Mouse (Mus musculus) heart, embryonic 13.5 days (tissue): ENCODE data around the gene Nepn. TPM values are rescaled to one million over a fixed set of nuclear protein-coding genes. Genes with fewer than 3 reads are reported as not detected.

Experiments
- ATAC-seq: fragments of 200-750 bp; cut with Nextera tagmentation; 2 replicates; pipeline ENCODE4 v1.8.0; 2017; ENCODE audit warnings: moderate TSS enrichment; ENCODE audit not compliant: insufficient number of reproducible peaks, low FRiP score, low TSS enrichment; ENCODE audit errors: extremely low read depth
- H3K27ac ChIP-seq: fragments of 300-500 bp; sonication (generic); replicated peaks from 2 replicates; pipeline ENCODE4 v1.5.1; 2015; ENCODE audit warnings: moderate library complexity, mild to moderate bottlenecking, inconsistent platforms
- H3K27me3 ChIP-seq: fragments of 300-500 bp; sonication (generic); replicated peaks from 2 replicates; pipeline ENCODE4 v1.6.1; 2015; ENCODE audit warnings: mild to moderate bottlenecking, inconsistent platforms
- H3K36me3 ChIP-seq: fragments of 300-500 bp; sonication (generic); 2 replicates; pipeline ENCODE4 v1.6.1; 2015; ENCODE audit warnings: mild to moderate bottlenecking, inconsistent platforms
- H3K4me1 ChIP-seq: fragments of 300-500 bp; sonication (generic); 2 replicates; pipeline ENCODE4 v1.6.1; 2015; ENCODE audit warnings: inconsistent platforms
- H3K4me2 ChIP-seq: fragments of 300-500 bp; sonication (generic); 2 replicates; pipeline ENCODE4 v1.6.1; 2015; ENCODE audit warnings: inconsistent platforms, mild to moderate bottlenecking, moderate library complexity
- H3K4me3 ChIP-seq: fragments of 300-500 bp; sonication (generic); 2 replicates; pipeline ENCODE4 v1.5.1; 2015; ENCODE audit warnings: moderate library complexity, mild to moderate bottlenecking, inconsistent platforms
- H3K9ac ChIP-seq: fragments of 300-500 bp; sonication (generic); 2 replicates; pipeline ENCODE4 v1.6.1; 2015; ENCODE audit warnings: inconsistent platforms, mild to moderate bottlenecking, moderate library complexity
- H3K9me3 ChIP-seq: fragments of 300-500 bp; sonication (generic); 2 replicates; pipeline ENCODE4 v1.6.1; 2016; ENCODE audit warnings: inconsistent platforms
- WGBS: fragments of 180-500 bp; shearing (Covaris S2); methylation state at CpG from one replicate; pipeline ENCODE4 v1.1.7; 2015; ENCODE audit warnings: mixed read lengths; 5-methylcytosine and 5-hydroxymethylcytosine counted together
- polyA plus RNA-seq: library from polyadenylated mRNA; unstranded; fragments of >200 nt; fragmentation: Nextera tagmentation; extraction: Ambion mirVana; gene quantifications from 2 replicates; pipeline ENCODE4 v1.2.1, GENCODE M21; 2015

The Nepn gene
- polyA plus RNA-seq, 1 experiment from 2014 or later, result not detected

DNA sequence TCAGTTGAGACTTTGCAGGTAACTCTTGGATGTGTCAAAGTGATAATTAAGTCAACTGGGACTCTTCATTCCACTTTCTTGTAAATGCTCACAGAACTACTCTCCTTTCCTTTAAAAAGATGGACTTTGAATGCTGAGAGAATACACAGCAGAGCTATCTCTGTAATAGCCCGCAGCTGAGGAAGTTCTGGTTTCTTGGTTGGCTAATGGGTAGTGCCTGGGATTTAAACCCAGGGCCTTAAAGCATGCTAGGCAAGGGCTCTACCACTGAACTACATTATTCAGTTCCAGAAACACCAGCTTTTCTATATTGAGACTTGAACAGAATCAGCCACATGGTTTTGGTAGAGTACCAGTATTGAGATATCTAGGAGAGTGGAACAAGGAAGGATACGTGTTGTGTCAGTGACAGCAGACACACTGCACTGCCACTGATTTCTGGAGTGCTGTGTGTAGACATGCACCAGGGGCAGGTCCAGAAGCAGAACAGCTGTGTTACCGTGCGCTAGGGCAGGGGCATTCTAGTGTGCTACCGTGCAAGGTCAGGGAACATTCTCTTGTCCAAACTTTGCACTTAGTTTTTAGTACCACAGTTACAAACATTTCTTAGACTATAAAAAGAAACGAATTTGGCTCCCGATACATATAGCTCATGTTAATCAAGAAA is 37.7 kb downstream of the Nepn start:
- H3K36me3 ChIP-seq, result peaks cover 25% of the 10 kb centered on the region
- H3K4me1 ChIP-seq, result peaks cover 48% of the 10 kb centered on the region
- no peaks in the 10 kb centered on the region for H3K9me3 ChIP-seq
- no peak overlapping the region for H3K27ac ChIP-seq
- 70% methylated on average over 7 of the region's 7 CpGs for WGBS
- no peak overlapping the region for H3K9ac ChIP-seq
- no peaks in the 10 kb centered on the region for H3K27me3 ChIP-seq
- no peak overlapping the region for H3K4me2 ChIP-seq
- no peak for ATAC-seq
- H3K4me3 ChIP-seq, result no peak overlapping the region

DNA sequence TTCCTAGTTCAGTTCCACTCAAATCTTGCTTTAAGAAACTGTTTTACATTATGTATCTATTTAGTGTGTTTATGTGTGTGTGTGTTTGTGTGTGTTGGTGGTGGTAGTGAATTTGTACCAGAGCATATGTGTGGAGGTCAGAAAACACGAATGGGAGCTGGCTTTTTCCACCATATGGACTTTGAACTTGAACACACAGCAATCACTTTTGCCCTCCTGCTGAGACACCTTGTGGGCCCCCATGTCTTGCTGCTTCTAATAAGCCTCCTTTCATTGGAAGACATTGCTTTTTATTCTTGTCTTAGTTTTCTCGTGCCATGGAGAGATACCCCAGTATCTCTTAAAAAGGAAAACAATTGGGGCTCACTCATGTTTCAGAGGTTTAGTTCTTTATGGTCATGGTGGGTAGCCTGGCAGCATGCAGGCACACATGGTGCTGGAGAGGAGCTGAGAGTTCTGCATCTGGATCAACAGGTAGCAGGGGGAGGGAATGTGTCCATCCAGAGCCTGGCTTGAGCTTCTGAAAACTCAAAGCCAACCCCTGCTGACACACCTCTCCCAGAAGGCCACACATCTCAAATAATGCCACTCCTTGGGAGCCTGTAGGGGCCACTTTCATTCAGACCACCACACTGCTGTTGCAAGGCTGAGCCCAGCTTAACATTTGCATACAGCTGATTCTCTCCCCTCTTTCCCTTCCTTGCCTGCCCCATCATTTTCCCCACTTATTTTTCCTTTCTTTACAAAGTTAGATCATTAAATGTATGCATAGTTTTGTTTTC is 39.1 kb downstream of the Nepn start:
- ATAC-seq, result no peak
- H3K4me2 ChIP-seq, result no peak overlapping the region
- 60% methylated on average over 2 of the region's 2 CpGs for WGBS
- no peak overlapping the region for H3K4me3 ChIP-seq
- H3K27me3 ChIP-seq, result no peaks in the 10 kb centered on the region
- no peak overlapping the region for H3K9ac ChIP-seq
- no peaks in the 10 kb centered on the region for H3K9me3 ChIP-seq
- no peak overlapping the region for H3K27ac ChIP-seq
- peaks cover 39% of the 10 kb centered on the region for H3K36me3 ChIP-seq
- H3K4me1 ChIP-seq, result peaks cover 34% of the 10 kb centered on the region

DNA sequence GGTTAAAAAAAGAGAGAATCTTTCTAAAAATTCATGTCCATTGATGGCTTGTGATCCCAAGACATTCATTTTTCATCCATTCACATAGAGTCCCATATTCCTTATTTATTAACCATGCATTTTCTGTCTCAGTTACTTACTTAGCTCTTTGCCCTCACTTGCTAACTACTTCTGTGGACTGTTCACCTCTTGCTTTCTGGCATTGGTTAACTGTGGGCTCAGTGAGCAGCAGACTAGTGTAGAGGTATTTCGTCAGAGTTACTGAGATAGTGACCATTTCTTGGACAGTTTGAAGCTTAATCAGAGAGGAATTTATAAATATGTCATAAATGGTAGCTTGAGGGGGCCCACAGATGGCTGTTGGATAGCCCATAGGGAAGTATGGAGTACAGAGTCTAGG is 42.2 kb downstream of the Nepn start:
- no peak overlapping the region for H3K4me3 ChIP-seq
- H3K27ac ChIP-seq, result no peak overlapping the region
- peaks cover 71% of the 10 kb centered on the region for H3K36me3 ChIP-seq
- ATAC-seq, result no peak
- no peaks in the 10 kb centered on the region for H3K27me3 ChIP-seq
- no peak overlapping the region for H3K9ac ChIP-seq
- H3K4me2 ChIP-seq, result no peak overlapping the region
- H3K4me1 ChIP-seq, result peaks cover 12% of the 10 kb centered on the region
- H3K9me3 ChIP-seq, result no peaks in the 10 kb centered on the region
- WGBS, result 88% methylated on average over 1 of the region's 1 CpGs

DNA sequence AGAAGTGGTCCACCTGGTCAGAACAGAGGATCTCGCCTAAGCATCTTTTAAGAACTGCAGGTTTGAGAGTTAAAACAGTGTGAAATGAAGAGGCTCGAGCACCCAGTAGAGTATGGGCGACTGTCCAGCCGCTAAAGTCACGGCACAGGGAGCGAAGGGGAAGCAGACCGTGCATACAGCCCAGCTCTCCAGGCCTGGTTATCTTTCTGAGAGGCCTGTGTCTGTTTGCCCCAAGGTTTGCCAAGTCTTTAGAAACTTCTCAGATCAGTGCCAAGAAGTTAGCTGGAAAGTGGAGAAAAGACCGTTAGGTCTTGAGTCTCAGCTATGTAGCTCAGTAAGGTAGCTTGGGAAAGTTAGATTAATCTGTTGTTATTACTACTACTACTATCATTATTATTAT is 46.1 kb downstream of the Nepn start:
- ATAC-seq, result no peak
- no peak overlapping the region for H3K4me3 ChIP-seq
- peaks cover 92% of the 10 kb centered on the region for H3K36me3 ChIP-seq
- H3K27ac ChIP-seq, result no peak overlapping the region
- no peaks in the 10 kb centered on the region for H3K4me1 ChIP-seq
- no peak overlapping the region for H3K9ac ChIP-seq
- H3K27me3 ChIP-seq, result no peaks in the 10 kb centered on the region
- 87% methylated on average over 8 of the region's 8 CpGs for whole genome bisulfite sequencing
- H3K4me2 ChIP-seq, result no peak overlapping the region
- no peaks in the 10 kb centered on the region for H3K9me3 ChIP-seq

Other genes starting within 250 kb of the Nepn start
- not detected in 2 replicates for gene Ros1, start 193.7 kb upstream of the Nepn start, polyA plus RNA-seq
- gene Dcbld1, start 155.4 kb upstream of the Nepn start, polyA plus RNA-seq, result 8.0 and 8.5 TPM in 2 replicates
- not detected in 2 replicates for gene Gm26741, start 30.2 kb upstream of the Nepn start, polyA plus RNA-seq
- 12.4 and 13.7 TPM in 2 replicates for gene Gopc, start 6.8 kb upstream of the Nepn start, polyA plus RNA-seq
- gene Nus1, start 28.6 kb downstream of the Nepn start, polyA plus RNA-seq, result 8.1 and 8.5 TPM in 2 replicates